Mouse (Mus musculus): ENCODE results near the gene Wbp11. TPM values are rescaled to one million over a fixed set of nuclear protein-coding genes. Genes with fewer than 3 reads are reported as not detected.

Gene Wbp11
- 229 to 267 TPM (median 251 TPM) in 4 replicates for total RNA-seq (2023)

DNA sequence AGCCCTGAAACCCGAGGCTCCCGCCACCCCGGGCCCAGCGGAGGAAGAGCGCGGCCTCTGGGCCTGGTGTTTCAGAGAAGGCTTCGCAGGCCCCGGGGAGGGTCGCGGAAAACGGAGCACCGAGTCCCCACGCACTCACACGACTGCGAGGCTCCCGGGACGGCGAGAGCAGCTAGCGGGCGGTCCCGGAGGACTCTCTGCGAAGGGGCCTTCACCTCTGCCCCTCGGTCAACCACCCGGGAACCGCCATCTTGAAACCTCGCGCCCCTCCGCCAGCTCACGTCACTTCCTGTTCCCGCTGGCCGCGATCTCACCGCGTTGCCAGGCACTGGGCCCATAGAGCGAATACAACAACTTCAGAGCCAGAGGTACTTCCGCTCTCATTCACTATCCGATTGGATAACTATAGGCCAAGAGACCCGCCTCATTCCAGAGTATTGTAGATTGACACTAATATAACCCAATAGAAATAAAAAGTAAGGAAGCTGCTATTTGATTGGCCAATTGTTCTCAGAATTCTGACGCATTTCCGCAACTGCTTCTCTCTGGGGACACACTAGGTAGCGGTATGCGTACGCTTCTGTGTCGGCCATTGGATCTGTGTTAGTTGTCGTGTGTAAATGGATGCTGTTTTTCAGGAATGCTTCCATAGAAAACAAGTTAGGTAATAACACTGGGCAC is at the start of gene Wbp11:
TSS of gene Wbp11 (minus strand) at position 353 of the 681 bp plus-strand sequence.

DNA sequence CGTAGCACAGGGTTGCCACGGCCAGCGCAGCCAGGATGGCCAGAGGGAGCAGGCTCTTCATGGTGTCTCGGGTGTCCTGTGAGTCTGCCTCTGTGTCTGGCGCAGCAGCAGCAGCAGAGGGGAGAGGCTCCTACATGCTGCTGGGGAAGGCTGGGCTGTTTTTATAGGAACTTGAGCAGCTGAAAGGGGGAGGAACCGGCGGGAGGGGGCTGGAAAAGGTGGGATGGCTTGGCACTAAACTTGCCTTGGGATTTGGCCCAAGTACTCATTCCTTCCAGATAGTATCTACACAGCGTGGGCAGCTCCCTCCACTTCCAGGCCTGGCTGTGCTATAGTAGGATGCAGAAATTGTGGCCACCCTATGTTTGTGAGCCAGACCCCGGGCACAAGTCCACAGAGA is 47.6 kb upstream of the Wbp11 start, which contains the start of gene Mgp:
TSS of gene Mgp (minus strand) at position 154 of the 400 bp plus-strand sequence.

DNA sequence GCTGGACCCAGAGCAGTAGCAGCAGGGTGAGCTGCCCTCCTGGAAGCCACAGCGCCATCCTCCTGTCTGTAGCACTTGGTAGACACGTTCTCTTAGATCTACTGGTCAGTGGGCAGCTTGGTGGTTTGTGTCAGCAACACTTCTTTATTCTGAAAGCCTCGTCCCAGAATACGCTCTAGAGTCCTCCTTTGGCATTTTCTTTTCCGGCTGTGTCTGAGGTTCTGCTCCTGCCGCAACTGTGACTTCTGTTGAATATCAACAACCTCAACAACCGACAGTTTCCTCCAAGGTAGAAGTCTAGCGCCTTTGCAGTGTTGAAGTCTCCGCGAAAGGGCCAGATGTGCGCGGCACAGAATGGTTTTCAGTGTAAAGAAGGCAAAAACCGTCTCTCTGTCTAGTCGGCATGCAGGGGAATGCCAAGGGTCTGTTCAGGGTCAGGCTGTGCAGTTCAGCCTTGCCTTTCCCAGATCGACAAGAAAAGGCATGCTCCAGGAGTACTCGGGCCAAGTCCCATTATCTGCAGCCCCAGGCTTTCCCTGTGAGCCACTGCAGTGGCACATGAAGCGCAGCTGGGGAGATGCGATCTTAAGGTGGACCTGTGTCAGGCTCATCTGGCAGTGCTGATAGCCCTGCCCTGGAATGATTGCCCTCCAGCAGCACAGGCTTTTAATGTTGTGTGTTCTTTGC is 29.3 kb upstream of the Wbp11 start, which contains the start of gene Art4:
TSS of gene Art4 (minus strand) at position 548 of the 687 bp plus-strand sequence.

DNA sequence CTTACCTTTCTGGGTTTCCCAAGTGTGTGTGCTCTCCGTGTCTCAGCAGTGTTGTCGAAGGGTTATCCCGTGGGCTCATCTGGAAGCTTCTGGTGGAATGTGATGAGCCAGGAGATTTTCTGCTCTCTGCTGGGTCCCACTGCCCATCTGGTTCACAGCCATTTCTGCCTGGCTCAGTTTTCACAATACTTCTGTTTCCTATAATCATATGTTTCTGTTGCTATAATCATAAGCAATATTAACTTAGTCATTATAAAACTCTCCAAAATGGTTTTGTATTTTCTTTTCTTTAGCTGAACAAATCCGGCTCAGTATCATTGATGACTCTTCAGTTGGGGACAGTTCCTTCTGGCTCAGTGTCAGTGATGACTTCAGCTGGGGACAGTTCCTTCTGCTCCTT is 7.3 kb upstream of the Wbp11 start, which contains the start of gene Smco3:
TSS of gene Smco3 (minus strand) at position 101 of the 400 bp plus-strand sequence.

DNA sequence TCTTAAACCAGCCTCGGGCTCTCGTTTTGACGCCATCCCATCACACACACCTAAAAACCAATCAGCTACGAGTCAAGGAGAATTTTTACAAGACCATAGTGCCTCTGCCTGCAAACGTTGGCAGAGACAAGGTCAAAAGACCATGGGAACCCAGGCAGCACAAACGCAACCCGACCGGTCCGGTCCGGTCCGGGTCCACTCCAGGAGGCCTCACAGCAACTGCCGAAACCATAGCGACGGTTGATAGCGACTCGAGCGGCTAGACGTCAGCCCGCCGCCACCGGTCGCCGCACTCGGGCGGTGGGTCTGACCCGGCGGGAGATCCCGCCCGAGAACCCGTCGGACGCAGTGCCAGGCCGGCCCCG is 535 bp downstream of the Wbp11 start, which contains the start of gene BC049715:
TSS of gene BC049715 (plus strand) at position 111 of the 365 bp plus-strand sequence.

DNA sequence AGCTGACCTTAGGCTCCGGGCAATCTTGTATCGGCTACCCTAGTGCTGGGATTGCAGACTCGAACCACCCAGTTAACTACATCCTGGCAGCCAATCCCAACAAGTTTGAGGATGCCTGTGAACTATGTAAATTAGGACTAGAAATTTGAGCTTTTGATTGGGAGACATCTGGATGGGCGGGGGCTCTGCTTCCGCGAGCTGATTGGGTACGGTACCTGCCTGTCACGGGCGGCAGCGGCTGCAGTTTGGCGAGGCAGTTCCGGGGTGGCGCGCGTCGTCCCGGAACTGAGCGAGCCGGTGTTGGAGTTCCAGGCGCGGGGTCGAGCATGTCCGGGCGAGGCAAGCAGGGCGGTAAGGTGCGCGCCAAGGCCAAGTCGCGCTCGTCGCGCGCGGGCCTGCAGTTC is 20.0 kb downstream of the Wbp11 start, which contains the start of gene H2afj:
TSS of gene H2afj (plus strand) at position 231 of the 404 bp plus-strand sequence.

DNA sequence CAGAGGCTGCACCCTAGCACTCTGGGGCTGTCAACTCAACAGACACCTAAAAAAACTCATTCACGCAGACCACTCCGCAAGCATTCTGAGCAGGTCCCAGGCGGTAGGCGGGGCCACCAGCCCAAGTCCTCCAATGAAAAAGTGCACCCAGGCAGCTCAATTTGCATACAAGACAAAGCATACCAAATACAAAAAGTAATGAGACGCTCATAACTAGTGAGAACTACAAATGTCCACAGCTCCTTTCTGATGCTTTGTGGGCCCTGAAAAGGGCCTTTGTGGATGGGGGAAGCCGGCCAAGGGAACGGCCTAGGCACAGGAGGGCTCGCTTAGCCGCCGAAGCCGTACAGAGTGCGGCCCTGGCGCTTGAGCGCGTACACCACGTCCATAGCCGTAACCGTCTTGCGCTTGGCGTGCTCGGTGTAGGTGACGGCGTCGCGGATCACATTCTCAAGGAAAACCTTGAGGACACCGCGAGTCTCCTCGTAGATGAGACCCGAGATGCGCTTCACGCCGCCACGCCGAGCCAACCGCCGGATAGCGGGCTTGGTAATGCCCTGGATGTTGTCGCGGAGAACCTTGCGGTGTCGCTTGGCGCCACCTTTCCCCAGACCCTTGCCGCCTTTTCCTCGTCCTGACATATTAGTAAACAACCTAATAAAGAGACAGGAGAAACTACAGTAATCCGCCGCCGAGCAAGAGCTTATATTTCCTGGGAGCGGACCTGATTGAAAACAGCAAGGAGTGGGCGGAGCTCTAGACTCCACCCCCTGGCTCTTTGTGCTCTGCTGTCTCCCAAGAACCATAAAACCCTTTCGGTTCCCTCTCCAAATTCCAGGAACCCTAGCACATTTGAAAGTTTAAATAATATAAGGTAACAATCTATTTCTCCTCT is 24.0 kb downstream of the Wbp11 start, which contains the start of gene Hist4h4:
TSS of gene Hist4h4 (minus strand) at position 677 of the 895 bp plus-strand sequence.

DNA sequence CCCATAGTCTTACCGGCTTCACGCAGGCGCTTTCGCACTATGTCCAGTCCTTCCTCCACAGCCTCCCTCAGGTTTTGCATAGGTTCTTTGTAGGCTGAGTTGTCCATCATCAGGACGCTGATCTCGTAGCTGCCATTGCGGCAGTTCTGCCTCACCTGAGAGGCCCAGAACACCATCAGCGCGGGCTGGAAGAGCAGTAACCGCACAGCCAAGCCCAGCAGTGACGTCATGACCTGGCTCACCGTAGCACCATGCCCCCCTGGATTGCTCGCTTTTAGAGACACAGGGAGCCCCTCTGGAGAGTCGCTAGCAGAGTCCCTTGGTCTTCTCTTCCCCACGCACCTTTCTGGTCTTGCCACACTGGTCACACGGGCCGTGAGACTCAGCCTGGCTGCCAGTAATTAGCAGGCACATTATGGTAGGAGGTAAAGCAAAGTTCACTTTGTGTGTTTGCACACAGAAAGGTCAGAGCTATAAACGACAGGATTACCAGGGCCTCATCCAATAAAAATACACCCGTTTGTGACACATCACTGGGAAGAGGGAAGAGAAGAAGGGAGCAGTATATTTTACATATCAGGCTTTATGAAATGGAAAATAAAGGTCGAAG is 46.6 kb downstream of the Wbp11 start, which contains the start of gene Gucy2c:
TSS of gene Gucy2c (minus strand) at position 389 of the 610 bp plus-strand sequence.

Other genes with a start within 250 kb of the Wbp11 start
- 73.7 to 84.3 TPM (median 79.0 TPM) in 4 replicates for gene Plbd1, start 166.3 kb downstream of the Wbp11 start, total RNA-seq (2023)
- 0.24 TPM in 1 of 4 replicates, not detected in the others for gene Gucy2c, start 46.5 kb downstream of the Wbp11 start, total RNA-seq (2023)
- gene Hist4h4, start 23.8 kb downstream of the Wbp11 start, total RNA-seq (2023), result 14.5 to 18.6 TPM (median 15.4 TPM) in 4 replicates
- 50.5 to 66.8 TPM (median 53.5 TPM) in 4 replicates for gene H2afj, start 20.0 kb downstream of the Wbp11 start, total RNA-seq (2023)
- 4.4 to 9.9 TPM (median 7.9 TPM) in 4 replicates for gene BC049715, start 607 bp downstream of the Wbp11 start, total RNA-seq (2023)
- gene Smco3, start 7.2 kb upstream of the Wbp11 start, total RNA-seq (2023), result not detected in 4 replicates
- 0.30 TPM in 1 of 4 replicates, not detected in the others for gene Art4, start 29.5 kb upstream of the Wbp11 start, total RNA-seq (2023)
- gene Mgp, start 47.6 kb upstream of the Wbp11 start, total RNA-seq (2023), result not detected in 4 replicates
- gene Erp27, start 93.9 kb upstream of the Wbp11 start, total RNA-seq (2023), result 9.8 to 16.9 TPM (median 11.5 TPM) in 4 replicates
- 0.09 TPM in 1 of 4 replicates, not detected in the others for gene Pde6h, start 95.6 kb upstream of the Wbp11 start, total RNA-seq (2023)
- 879 to 975 TPM (median 929 TPM) in 4 replicates for gene Arhgdib, start 113.7 kb upstream of the Wbp11 start, total RNA-seq (2023)

Data from B cell, adult 62 days (primary cell).